Mouse (Mus musculus) stomach, embryonic 16.5 days (tissue): ENCODE measurements at regions not wholly inside any gene's neighbourhood (a gene's known extent, or its start where the extent isn't known, plus 50 kb on each side); places are given as distances from the start of the nearest gene placed in this dataset.

Experiments used
- ATAC-seq: fragments of 200-750 bp; cut with Nextera tagmentation; 2 replicates; pipeline ENCODE4 v1.8.0; 2017; ENCODE audit warnings: moderate number of reproducible peaks, moderate TSS enrichment; ENCODE audit not compliant: insufficient read depth, low FRiP score
- H3K27ac ChIP-seq: fragments of 300-500 bp; sonication (generic); 2 replicates; pipeline ENCODE4 v1.5.1; 2014; ENCODE audit warnings: low read length
- H3K27me3 ChIP-seq: fragments of 300-500 bp; sonication (generic); 2 replicates; pipeline ENCODE4 v1.6.1; 2014; ENCODE audit warnings: low read length, control low read depth, mixed read lengths; ENCODE audit not compliant: control insufficient read depth, insufficient read depth
- H3K36me3 ChIP-seq: fragments of 300-500 bp; sonication (generic); 2 replicates; pipeline ENCODE4 v1.6.1; 2014; ENCODE audit warnings: low read length; ENCODE audit not compliant: control insufficient read depth, insufficient read depth
- H3K4me1 ChIP-seq: fragments of 300-500 bp; sonication (generic); 2 replicates; pipeline ENCODE4 v1.6.1; 2014; ENCODE audit warnings: low read length, control low read depth, mixed read lengths; ENCODE audit not compliant: control insufficient read depth, insufficient read depth
- H3K4me2 ChIP-seq: fragments of 300-500 bp; sonication (generic); 2 replicates; pipeline ENCODE4 v1.6.1; 2014; ENCODE audit warnings: low read depth, low read length, mixed read lengths
- H3K4me3 ChIP-seq: fragments of 300-500 bp; sonication (generic); replicated peaks from 2 replicates; pipeline ENCODE4 v1.5.1; 2014; ENCODE audit warnings: mild to moderate bottlenecking, low read length
- H3K9ac ChIP-seq: fragments of 300-500 bp; sonication (generic); 2 replicates; pipeline ENCODE4 v1.6.1; 2014; ENCODE audit warnings: low read length
- H3K9me3 ChIP-seq: fragments of 300-500 bp; sonication (generic); replicated peaks from 2 replicates; pipeline ENCODE4 v1.6.1; 2016; ENCODE audit warnings: low read length, control low read depth; ENCODE audit not compliant: control insufficient read depth
- WGBS: fragments of 180-500 bp; shearing (Covaris S2); extraction: QIAGEN DNeasy Blood & Tissue Kit; methylation state at CpG from one replicate; pipeline ENCODE4 v1.1.7; 2014; 5-methylcytosine and 5-hydroxymethylcytosine counted together

DNA sequence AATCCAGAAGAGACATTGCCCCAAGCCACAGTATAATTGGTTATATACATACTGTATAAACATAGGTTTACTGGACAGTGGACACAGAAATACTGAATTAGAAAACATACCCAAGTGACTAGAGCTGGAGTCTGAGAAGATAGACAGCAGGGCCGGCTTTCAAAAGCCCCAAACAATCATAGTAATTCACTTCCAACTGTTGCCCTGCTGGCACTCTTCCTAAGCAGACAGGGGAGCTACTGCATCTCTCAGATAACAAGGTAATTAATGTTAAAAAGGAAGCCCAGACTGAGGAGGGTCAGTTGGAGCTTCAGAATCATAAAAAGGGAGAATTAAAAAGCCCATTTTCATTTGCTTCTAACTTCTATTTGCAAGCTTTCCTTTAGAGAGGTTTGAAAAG is 764.5 kb downstream of the Vgll3 start:
- no peaks in the 10 kb centered on the region for H3K36me3 ChIP-seq
- ATAC-seq = no peak
- H3K9me3 ChIP-seq = no peaks in the 10 kb centered on the region
- H3K4me3 ChIP-seq = no peak overlapping the region
- WGBS = 35% methylated on average over 1 of the region's 1 CpGs
- H3K4me1 ChIP-seq = no peaks in the 10 kb centered on the region
- H3K9ac ChIP-seq = no peak overlapping the region
- H3K27me3 ChIP-seq = no peaks in the 10 kb centered on the region
- no peak overlapping the region for H3K27ac ChIP-seq
- no peak overlapping the region for H3K4me2 ChIP-seq

DNA sequence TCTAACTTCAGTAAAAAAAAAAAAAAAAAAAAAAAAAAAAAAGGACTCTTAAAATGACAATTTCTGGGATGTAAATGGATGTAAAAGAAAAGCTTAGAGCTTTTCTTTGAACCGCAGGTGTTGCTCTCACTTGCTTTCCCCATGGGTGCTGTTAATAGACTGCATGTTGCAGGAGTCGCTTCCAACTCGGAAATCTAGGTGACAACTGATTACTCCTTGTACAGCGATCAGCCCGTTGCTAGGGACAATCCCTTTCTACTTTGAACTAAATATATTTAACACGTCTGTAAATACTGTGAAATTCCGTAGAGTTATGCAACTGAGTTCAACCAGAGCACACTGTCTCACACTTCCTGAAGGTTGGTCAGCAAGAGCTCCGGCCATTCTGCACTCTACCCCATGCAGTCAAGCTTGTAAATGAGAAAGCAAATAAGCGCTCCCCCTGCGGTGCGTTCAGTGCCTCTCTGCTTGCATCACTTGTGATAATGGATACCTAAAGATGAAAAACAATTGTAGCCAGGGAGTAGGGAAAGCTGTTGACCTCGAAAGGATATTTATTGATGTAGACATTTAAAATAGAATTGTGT is 770.7 kb downstream of the Vgll3 start:
- H3K4me3 ChIP-seq = peak overlapping the region; percentile 5; the same call in 1 of the 2 replicates
- H3K27ac ChIP-seq = no peak overlapping the region
- no peaks in the 10 kb centered on the region for H3K9me3 ChIP-seq
- no peaks in the 10 kb centered on the region for H3K27me3 ChIP-seq
- no peaks in the 10 kb centered on the region for H3K4me1 ChIP-seq
- ATAC-seq = no peak
- H3K4me2 ChIP-seq = peak overlapping the region; percentile 39
- H3K9ac ChIP-seq = no peak overlapping the region
- no peaks in the 10 kb centered on the region for H3K36me3 ChIP-seq
- WGBS = 9% methylated on average over 12 of the region's 12 CpGs

DNA sequence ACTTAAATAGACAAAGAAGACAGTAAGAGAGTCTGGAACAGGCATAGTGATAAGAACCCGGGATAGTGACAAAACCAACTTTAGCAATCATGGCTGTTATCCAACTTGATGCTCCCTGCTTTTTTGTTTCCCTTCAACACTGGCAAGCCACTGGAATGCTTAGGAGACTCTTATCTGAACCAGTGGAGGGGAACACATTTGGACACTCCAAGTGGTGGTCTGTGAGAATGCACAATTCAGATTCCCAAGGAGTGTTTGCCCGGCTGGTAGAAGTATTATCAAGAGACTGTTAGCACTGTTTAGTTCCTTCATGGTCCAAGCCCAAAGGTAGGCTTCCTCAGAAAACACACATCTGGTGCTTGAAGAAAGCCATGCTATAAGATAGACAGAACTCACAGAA is 787.2 kb downstream of the Vgll3 start:
- H3K9ac ChIP-seq = no peak overlapping the region
- no peak overlapping the region for H3K4me3 ChIP-seq
- ATAC-seq = no peak
- WGBS = 68% methylated on average over 2 of the region's 2 CpGs
- no peak overlapping the region for H3K27ac ChIP-seq
- no peaks in the 10 kb centered on the region for H3K27me3 ChIP-seq
- no peaks in the 10 kb centered on the region for H3K9me3 ChIP-seq
- H3K36me3 ChIP-seq = no peaks in the 10 kb centered on the region
- no peak overlapping the region for H3K4me2 ChIP-seq
- no peaks in the 10 kb centered on the region for H3K4me1 ChIP-seq

DNA sequence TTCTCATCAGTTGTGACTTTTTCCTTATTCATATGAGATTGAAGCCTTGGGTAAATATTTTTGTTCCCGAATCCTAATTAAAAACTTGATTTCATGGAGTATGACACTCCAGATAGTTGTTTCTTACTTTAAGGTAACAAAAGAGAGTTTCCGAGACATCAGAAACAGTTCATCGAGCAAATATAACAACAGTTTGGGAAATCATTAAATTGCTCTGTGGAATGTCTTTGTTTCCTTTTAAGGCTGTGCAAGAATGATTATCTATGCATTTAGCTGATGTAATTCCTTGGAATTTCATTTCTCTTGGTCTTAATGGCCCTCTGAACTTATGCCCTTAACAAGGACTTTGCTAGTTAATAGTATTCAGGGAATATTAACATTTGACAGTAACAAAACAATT is 787.6 kb downstream of the Vgll3 start:
- no peak for ATAC-seq
- 78% methylated on average over 3 of the region's 3 CpGs for WGBS

DNA sequence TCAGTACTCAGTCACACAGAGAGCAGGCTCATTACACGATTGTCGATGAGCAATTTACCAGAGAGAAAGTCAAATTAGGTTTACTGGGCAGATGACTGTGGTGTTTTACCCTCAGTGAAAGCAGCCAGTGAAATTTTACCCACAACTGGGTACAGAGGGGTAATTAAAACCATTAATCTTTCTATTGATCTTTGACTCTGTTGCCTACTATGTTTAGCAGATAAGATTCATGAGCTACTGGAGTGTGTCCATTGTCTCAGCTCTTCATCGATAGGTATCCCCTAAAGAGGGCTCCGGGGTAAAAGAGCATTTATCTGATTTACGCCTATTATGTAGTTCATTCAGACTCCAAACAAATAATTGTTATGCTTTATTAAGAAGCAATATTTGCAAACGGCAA is 788.8 kb downstream of the Vgll3 start:
- H3K4me1 ChIP-seq = no peaks in the 10 kb centered on the region
- no peaks in the 10 kb centered on the region for H3K27me3 ChIP-seq
- no peak overlapping the region for H3K4me2 ChIP-seq
- H3K4me3 ChIP-seq = no peak overlapping the region
- H3K9ac ChIP-seq = no peak overlapping the region
- no peaks in the 10 kb centered on the region for H3K9me3 ChIP-seq
- no peak overlapping the region for H3K27ac ChIP-seq
- no peaks in the 10 kb centered on the region for H3K36me3 ChIP-seq
- WGBS = 60% methylated on average over 6 of the region's 6 CpGs
- ATAC-seq = no peak

More for the DNA sequence above, 787.6 kb downstream of the Vgll3 start:
- Histone ChIP-seq H3K4me2 (no peak overlapping the region), H3K9ac (no peak overlapping the region), H3K27me3 (no peaks in the 10 kb centered on the region), H3K36me3 (no peaks in the 10 kb centered on the region), H3K4me3 (no peak overlapping the region), H3K4me1 (no peaks in the 10 kb centered on the region), H3K27ac (no peak overlapping the region), H3K9me3 (no peaks in the 10 kb centered on the region)
